Mouse (Mus musculus): ENCODE data around the gene F3. TPM values are rescaled to one million over a fixed set of nuclear protein-coding genes. Genes with fewer than 3 reads are reported as not detected.

The F3 gene
- 6.6 and 8.4 TPM in 2 replicates for polyA plus RNA-seq (2015; fragmentation: Nextera tagmentation; extraction: Ambion mirVana)

GRCm38 (mm10) chr3:121722971-121723844 is at the start of gene F3:
F3 (plus strand) TSS chr3:121723537.
- peak; percentile 89 for ATAC-seq
- no peaks in the 10 kb centered on the region for H3K9me3 ChIP-seq (replicated peaks)
- 0 out of 2 replicates have a peak, but pooled peaks cover 4% of the 10 kb centered on the region for H3K27me3 ChIP-seq
- H3K9ac ChIP-seq: peak within 1 kb of the TSS; percentile 73
- peak within 1 kb of the TSS; percentile 86 for H3K4me2 ChIP-seq
- peaks cover 40% of the 10 kb centered on the region for H3K4me1 ChIP-seq
- peak within 1 kb of the TSS; percentile 69 for H3K4me3 ChIP-seq
- WGBS: under 1% methylated on average over 62 of the region's 73 CpGs
- H3K27ac ChIP-seq: peak within 1 kb of the TSS; percentile 35; the same call in 1 of the 2 replicates
- H3K36me3 ChIP-seq (ENCODE audit: poor library complexity, severe bottlenecking): no peaks in the 10 kb centered on the region

GRCm38 (mm10) chr3:121678935-121679334 is 44.4 kb upstream of the F3 start:
- H3K4me1 ChIP-seq: 0 out of 2 replicates have a peak, but pooled peaks cover 4% of the 10 kb centered on the region
- H3K36me3 ChIP-seq (ENCODE audit: poor library complexity, severe bottlenecking): no peaks in the 10 kb centered on the region
- no peaks in the 10 kb centered on the region for H3K9me3 ChIP-seq (replicated peaks)
- no peak overlapping the region for H3K9ac ChIP-seq
- no peak for ATAC-seq
- H3K27me3 ChIP-seq: no peaks in the 10 kb centered on the region
- no peak overlapping the region for H3K4me2 ChIP-seq
- H3K4me3 ChIP-seq: no peak overlapping the region
- no peak overlapping the region for H3K27ac ChIP-seq
- WGBS: 39% methylated on average over 4 of the region's 4 CpGs

- Histone ChIP-seq H3K9ac (no peak overlapping the region), H3K4me1 (0 out of 2 replicates have a peak, but pooled peaks cover 4% of the 10 kb centered on the region), H3K4me2 (no peak overlapping the region), H3K36me3 (ENCODE audit: poor library complexity, severe bottlenecking) (no peaks in the 10 kb centered on the region), H3K27me3 (no peaks in the 10 kb centered on the region), H3K27ac (no peak overlapping the region), H3K9me3 (replicated peaks) (no peaks in the 10 kb centered on the region), H3K4me3 (no peak overlapping the region)
- ATAC-seq: peak; percentile 33; the same call in 1 of the 2 replicates
- 31% methylated on average over 3 of the region's 3 CpGs for WGBS
Observed at GRCm38 (mm10) chr3:121679443-121679842, 43.9 kb upstream of the F3 start.

- H3K36me3 ChIP-seq (ENCODE audit: poor library complexity, severe bottlenecking): no peaks in the 10 kb centered on the region
- H3K27ac ChIP-seq: no peak overlapping the region
- H3K9me3 ChIP-seq (replicated peaks): no peaks in the 10 kb centered on the region
- no peak overlapping the region for H3K4me2 ChIP-seq
- H3K9ac ChIP-seq: no peak overlapping the region
- H3K27me3 ChIP-seq: no peaks in the 10 kb centered on the region
- no peak overlapping the region for H3K4me3 ChIP-seq
- 84% methylated on average over 3 of the region's 3 CpGs for WGBS
- 0 out of 2 replicates have a peak, but pooled peaks cover 4% of the 10 kb centered on the region for H3K4me1 ChIP-seq
- no peak for ATAC-seq
Observed at GRCm38 (mm10) chr3:121680187-121680586, 43.1 kb upstream of the F3 start.

GRCm38 (mm10) chr3:121682439-121683411 is 40.6 kb upstream of the F3 start:
- no peak overlapping the region for H3K4me2 ChIP-seq
- 90% methylated on average over 10 of the region's 10 CpGs for WGBS
- no peak overlapping the region for H3K9ac ChIP-seq
- H3K4me1 ChIP-seq: peaks cover 24% of the 10 kb centered on the region
- no peak overlapping the region for H3K4me3 ChIP-seq
- H3K27ac ChIP-seq: no peak overlapping the region
- H3K36me3 ChIP-seq (ENCODE audit: poor library complexity, severe bottlenecking): no peaks in the 10 kb centered on the region
- no peaks in the 10 kb centered on the region for H3K27me3 ChIP-seq
- ATAC-seq: no peak
- H3K9me3 ChIP-seq (replicated peaks): no peaks in the 10 kb centered on the region

GRCm38 (mm10) chr3:121684552-121684951 is 38.8 kb upstream of the F3 start:
- WGBS: 80% methylated on average over 4 of the region's 4 CpGs

GRCm38 (mm10) chr3:121684963-121685362 is 38.4 kb upstream of the F3 start:
- Histone ChIP-seq H3K27me3 (0 out of 2 replicates have a peak, but pooled peaks cover 2% of the 10 kb centered on the region), H3K4me3 (no peak overlapping the region), H3K36me3 (ENCODE audit: poor library complexity, severe bottlenecking) (no peaks in the 10 kb centered on the region), H3K9me3 (replicated peaks) (no peaks in the 10 kb centered on the region), H3K27ac (no peak overlapping the region), H3K4me2 (no peak overlapping the region), H3K9ac (no peak overlapping the region), H3K4me1 (peaks cover 21% of the 10 kb centered on the region)
- ATAC-seq: no peak
- WGBS: 87% methylated on average over 4 of the region's 4 CpGs

More at GRCm38 (mm10) chr3:121684552-121684951, 38.8 kb upstream of the F3 start:
- no peak overlapping the region for H3K4me3 ChIP-seq
- H3K9ac ChIP-seq: no peak overlapping the region
- no peaks in the 10 kb centered on the region for H3K36me3 ChIP-seq (ENCODE audit: poor library complexity, severe bottlenecking)
- H3K4me2 ChIP-seq: no peak overlapping the region
- H3K27me3 ChIP-seq: 0 out of 2 replicates have a peak, but pooled peaks cover 2% of the 10 kb centered on the region
- ATAC-seq: no peak
- H3K4me1 ChIP-seq: peaks cover 22% of the 10 kb centered on the region
- no peaks in the 10 kb centered on the region for H3K9me3 ChIP-seq (replicated peaks)
- no peak overlapping the region for H3K27ac ChIP-seq

GRCm38 (mm10) chr3:121685985-121686384 is 37.4 kb upstream of the F3 start:
- WGBS: 46% methylated on average over 1 of the region's 1 CpGs
- H3K36me3 ChIP-seq (ENCODE audit: poor library complexity, severe bottlenecking): no peaks in the 10 kb centered on the region
- H3K9me3 ChIP-seq (replicated peaks): no peaks in the 10 kb centered on the region
- no peak overlapping the region for H3K4me2 ChIP-seq
- H3K9ac ChIP-seq: no peak overlapping the region
- 0 out of 2 replicates have a peak overlapping the region, but pooled peaks have one; percentile 33 for H3K27ac ChIP-seq
- H3K4me3 ChIP-seq: no peak overlapping the region
- peaks cover 21% of the 10 kb centered on the region for H3K4me1 ChIP-seq
- peak; percentile 57 for ATAC-seq
- 0 out of 2 replicates have a peak, but pooled peaks cover 2% of the 10 kb centered on the region for H3K27me3 ChIP-seq

- Histone ChIP-seq H3K9me3 (replicated peaks) (no peaks in the 10 kb centered on the region), H3K9ac (no peak overlapping the region), H3K27ac (peak overlapping the region; percentile 33; the same call in 1 of the 2 replicates), H3K4me3 (no peak overlapping the region), H3K4me2 (no peak overlapping the region), H3K36me3 (ENCODE audit: poor library complexity, severe bottlenecking) (no peaks in the 10 kb centered on the region), H3K4me1 (peaks cover 21% of the 10 kb centered on the region), H3K27me3 (0 out of 2 replicates have a peak, but pooled peaks cover 2% of the 10 kb centered on the region)
- 45% methylated on average over 4 of the region's 4 CpGs for WGBS
- peak; percentile 92 for ATAC-seq
Observed at GRCm38 (mm10) chr3:121686408-121686911, 36.9 kb upstream of the F3 start.

- ATAC-seq: no peak
- 0 out of 2 replicates have a peak, but pooled peaks cover 2% of the 10 kb centered on the region for H3K27me3 ChIP-seq
- 74% methylated on average over 3 of the region's 3 CpGs for WGBS
- peaks cover 21% of the 10 kb centered on the region for H3K4me1 ChIP-seq
- no peaks in the 10 kb centered on the region for H3K36me3 ChIP-seq (ENCODE audit: poor library complexity, severe bottlenecking)
- H3K27ac ChIP-seq: no peak overlapping the region
- H3K9ac ChIP-seq: no peak overlapping the region
- no peak overlapping the region for H3K4me2 ChIP-seq
- no peaks in the 10 kb centered on the region for H3K9me3 ChIP-seq (replicated peaks)
- no peak overlapping the region for H3K4me3 ChIP-seq
Observed at GRCm38 (mm10) chr3:121687741-121688140, 35.6 kb upstream of the F3 start.

- no peak overlapping the region for H3K9ac ChIP-seq
- no peak for ATAC-seq
- H3K4me1 ChIP-seq: peaks cover 21% of the 10 kb centered on the region
- H3K27ac ChIP-seq: no peak overlapping the region
- 83% methylated on average over 5 of the region's 5 CpGs for WGBS
- no peak overlapping the region for H3K4me3 ChIP-seq
- no peak overlapping the region for H3K4me2 ChIP-seq
- 0 out of 2 replicates have a peak, but pooled peaks cover 2% of the 10 kb centered on the region for H3K27me3 ChIP-seq
- H3K9me3 ChIP-seq (replicated peaks): no peaks in the 10 kb centered on the region
- H3K36me3 ChIP-seq (ENCODE audit: poor library complexity, severe bottlenecking): no peaks in the 10 kb centered on the region
Observed at GRCm38 (mm10) chr3:121689029-121689428, 34.3 kb upstream of the F3 start.

Data from forebrain, embryonic 13.5 days (tissue).